Mouse (Mus musculus): ENCODE data around the gene Nfya. TPM values are rescaled to one million over a fixed set of nuclear protein-coding genes. Genes with fewer than 3 reads are reported as not detected.

Gene Nfya
- total RNA-seq, 1 experiment from 2014 or later: 92.6 TPM

DNA sequence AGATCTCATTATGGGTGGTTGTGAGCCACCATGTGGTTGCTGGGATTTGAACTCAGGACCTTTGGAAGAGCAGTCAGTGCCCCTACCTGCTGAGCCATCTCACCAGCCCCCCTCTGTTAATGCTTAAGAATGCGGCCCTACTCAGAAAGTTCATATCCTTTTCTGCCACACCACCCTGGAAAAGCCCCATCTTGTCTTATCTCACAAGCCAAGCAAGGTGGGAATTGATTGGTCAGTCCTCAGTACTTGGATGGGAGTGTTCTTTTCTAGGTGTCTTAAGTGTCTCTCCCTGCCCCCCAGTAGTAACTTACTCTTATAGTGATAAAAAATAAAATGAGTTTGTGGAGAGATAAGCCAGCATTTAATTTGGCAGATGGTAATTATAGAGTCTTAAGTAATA is 5.0 kb downstream of the Nfya start:
- ATAC-seq (replicated peaks; ENCODE audit: low read depth, poor library complexity, severe bottlenecking): no peak

DNA sequence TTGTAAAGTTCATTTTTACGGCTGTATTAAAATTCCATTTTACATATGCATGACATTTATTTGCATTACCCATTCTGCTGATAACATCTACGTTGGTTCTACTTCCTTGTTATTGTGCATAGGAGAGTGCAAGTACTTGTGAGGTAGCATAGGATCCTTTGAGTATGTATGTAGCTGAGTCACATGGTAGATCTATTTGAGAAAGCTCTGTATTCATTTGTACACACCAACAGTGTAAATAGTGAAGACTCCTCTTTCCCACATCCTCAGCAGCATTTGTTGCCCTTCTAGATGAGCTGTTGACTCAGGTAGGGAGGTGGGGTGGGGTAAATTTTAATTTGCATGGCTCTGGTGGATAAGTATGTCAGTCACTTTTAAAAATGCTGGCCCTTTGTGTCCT is 5.9 kb downstream of the Nfya start:
- ATAC-seq (replicated peaks; ENCODE audit: low read depth, poor library complexity, severe bottlenecking): no peak

DNA sequence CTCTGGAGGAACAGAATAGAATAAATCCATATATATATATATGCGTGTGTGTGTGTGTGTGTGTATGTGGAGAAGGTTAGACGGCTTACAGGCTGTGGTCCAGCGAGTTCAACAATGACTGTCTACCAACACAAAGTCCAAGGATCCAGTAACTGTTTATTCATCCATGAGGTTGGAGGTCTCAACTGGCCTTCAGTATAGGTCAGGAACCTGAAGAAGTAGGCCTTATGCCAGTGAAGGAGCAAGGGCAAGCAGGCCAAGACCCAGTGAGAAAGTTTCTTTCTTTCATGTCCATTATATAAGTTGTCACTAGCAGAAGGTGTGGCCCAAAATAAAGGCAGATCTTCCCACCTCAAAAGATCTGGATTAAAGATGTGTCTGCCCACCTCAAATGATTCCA is 7.0 kb downstream of the Nfya start:
- ATAC-seq (replicated peaks; ENCODE audit: low read depth, poor library complexity, severe bottlenecking): no peak

DNA sequence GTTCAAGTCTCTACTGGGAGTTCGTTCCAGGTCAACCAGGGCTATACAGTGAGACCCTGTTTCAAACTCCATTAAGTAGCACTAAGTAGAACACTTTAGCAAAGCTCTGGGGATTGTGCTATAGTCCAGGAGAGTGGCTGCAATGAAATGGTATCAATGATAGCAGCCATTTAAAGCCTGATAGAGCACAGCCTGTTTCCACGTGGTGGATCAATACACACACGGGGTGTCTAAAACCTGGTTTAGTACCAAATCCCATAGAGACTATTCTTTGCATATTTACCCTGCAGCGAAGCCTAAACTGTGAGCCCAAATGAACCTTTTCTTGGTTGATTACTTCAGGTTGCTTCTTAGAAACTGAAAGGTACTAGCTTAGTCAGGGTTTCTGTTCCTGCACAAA is 8.0 kb downstream of the Nfya start:
- ATAC-seq (replicated peaks; ENCODE audit: low read depth, poor library complexity, severe bottlenecking): no peak

DNA sequence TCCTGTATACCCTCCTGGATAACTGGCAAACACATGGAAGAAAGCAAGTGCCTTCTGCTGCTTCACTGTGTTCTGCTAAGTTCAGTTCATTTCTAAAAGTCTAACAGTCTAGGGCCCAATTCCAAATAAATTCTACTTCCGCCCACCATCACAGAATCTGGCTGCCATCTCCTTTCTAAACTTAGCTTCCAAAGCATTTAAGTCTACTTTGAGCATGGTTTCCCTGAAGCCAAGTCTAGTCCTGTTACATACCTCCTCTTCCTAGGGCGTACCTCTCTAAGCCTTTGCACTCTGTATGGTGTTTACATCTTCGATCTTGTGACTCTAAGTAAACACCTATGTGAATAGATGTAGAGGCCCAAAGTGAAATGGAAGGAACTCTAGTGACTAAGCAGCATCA is 17.1 kb downstream of the Nfya start:
- ATAC-seq (replicated peaks; ENCODE audit: low read depth, poor library complexity, severe bottlenecking): no peak

DNA sequence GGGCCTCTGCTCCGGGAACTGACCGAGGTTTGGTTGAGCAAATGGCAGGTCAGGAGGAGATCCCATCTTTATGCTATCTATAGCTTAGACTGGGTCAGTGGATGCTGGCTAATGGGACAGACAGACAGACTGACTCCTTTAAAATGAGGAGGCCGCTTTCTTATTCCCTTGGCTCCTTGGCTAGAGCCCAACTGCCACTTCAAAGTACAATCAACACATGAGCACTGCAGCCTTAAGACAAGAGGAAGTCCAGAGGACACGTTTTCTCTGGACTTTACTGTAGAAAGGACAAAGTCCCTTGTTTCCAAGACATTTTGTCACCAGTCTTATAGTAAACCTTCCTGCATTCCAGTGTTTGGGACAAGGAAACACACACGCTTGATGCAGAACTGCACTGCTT is 18.3 kb downstream of the Nfya start:
- no peak for ATAC-seq (replicated peaks; ENCODE audit: low read depth, poor library complexity, severe bottlenecking)

DNA sequence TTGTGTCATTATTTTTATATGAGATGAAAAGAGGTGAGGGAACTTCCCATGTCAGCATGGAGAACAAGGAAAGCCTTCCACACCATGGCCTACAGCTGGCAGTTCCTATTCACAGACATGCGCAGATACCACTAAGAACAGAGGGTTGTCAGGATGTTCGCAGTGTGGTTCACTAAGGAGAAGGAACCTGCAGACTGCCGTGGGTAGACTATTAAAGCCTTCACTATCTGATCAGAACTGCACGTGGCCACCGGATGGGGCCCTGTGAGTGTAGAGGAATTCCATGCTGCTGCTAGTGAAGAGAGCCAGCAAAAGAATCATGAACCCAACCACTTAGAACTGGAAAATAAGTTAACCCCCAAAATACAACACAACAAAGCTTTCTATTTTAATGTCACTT is 20.3 kb downstream of the Nfya start:
- no peak for ATAC-seq (replicated peaks; ENCODE audit: low read depth, poor library complexity, severe bottlenecking)

DNA sequence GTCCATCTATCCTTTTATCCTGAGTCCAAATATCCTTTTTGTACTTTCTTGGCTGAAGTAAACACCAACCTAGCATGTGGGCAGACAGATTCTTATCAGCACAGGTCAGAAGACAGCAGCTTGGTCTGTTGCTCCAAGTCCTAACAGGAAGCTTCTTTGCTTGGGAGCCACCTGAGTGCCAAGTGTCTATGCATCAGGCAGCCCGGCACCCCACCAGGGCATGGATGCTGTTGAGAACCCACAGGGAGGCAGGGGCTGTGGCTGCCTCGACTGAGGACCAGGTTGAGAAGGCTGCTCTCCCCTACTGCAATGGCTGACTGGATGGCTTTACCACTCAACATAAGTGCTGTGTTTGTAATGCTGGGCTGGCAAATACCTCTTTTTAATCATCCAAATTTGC is 21.0 kb downstream of the Nfya start:
- no peak for ATAC-seq (replicated peaks; ENCODE audit: low read depth, poor library complexity, severe bottlenecking)

DNA sequence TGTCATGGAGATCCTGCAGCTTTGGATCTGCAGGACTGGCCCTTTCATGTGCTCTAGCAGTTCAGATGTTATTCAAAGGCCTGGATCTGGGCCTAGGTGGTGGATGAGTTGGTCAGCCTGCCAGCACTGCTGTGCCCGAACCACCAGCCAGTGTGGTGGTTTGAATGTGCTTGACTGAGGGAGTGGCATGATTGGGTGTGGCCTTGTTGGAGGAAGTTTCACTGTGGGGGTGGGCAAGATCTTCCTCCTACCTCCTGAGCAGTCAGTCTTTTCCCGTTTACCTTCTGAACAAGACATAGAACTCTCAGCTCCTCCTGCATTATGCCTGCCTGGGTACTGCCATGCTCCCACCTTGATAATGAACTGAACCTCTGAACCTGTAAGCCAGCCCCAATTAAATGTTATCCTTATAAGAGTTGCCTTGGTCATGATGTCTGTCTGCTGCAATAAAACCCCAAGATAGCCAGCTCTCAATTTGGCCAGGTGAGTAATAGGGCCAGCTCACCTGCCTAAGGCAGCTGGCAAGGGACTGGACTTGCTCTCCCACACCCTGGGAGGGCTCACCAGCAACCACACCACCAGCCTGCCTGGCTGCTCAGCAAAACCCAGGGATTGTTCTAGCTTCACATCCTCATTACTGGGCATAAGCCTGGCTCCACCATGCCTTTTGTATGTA is 23.8 kb downstream of the Nfya start:
- peak; percentile 63; the same call in 1 of the 2 replicates for ATAC-seq (replicated peaks; ENCODE audit: low read depth, poor library complexity, severe bottlenecking)

DNA sequence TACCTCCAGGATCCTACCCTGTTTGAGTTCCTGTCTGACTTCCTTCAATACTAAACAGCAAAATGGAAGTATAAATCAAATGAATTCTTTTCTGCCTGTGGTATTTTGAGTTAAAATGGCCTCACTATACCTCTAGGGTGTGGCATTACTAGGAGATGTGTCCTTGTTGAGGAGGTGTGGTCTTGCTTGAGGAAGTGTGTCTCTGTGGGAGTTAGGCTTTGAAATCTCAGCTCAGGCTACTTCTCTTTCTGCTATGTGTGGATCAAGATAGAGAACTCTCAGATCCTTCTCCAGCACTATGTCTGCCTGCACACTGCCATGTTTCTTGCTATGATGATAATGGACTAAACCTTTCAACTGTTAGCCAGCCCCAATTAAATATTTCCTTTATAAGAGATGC is 30.7 kb downstream of the Nfya start:
- ATAC-seq (replicated peaks; ENCODE audit: low read depth, poor library complexity, severe bottlenecking): 0 out of 2 replicates have a peak, but pooled peaks have one; percentile 54

DNA sequence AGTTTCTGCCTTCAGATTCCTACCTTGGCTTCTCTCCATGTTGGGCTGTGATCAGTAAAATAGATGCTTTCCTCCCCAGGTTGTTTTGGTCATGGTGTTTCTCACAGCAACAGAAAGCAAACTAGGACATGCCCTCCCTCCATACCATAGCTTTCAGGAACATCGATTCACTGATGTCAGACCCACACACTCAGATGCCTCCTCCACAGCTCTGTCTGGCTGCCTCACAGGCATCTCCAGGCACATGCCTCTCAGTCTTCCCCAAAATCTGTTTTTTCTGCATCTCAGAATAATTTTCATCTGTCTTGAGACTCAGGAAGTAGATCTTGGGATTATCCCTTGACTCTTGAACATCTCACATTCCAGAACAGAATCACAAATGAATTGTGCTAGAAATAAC is 33.6 kb downstream of the Nfya start:
- no peak for ATAC-seq (replicated peaks; ENCODE audit: low read depth, poor library complexity, severe bottlenecking)

DNA sequence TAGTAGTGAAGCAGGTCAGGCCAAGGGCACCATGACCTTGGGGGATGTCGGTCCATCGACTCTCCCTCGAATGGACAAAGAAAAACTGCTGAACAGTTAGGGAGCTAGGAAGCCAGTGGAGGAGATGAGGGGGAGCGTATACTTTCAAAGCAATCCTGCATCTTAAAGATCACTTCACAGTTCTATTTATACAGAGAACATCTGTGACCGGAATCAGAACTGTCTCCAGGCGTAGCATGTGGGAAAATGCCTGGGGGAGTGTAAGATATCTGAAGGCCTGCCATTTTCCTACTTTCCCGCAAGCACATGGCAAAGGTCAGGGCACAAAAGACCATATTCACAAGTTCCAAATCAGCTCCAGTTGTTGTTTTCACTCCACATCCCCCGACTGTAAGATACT is 36.7 kb downstream of the Nfya start:
- ATAC-seq (replicated peaks; ENCODE audit: low read depth, poor library complexity, severe bottlenecking): no peak

DNA sequence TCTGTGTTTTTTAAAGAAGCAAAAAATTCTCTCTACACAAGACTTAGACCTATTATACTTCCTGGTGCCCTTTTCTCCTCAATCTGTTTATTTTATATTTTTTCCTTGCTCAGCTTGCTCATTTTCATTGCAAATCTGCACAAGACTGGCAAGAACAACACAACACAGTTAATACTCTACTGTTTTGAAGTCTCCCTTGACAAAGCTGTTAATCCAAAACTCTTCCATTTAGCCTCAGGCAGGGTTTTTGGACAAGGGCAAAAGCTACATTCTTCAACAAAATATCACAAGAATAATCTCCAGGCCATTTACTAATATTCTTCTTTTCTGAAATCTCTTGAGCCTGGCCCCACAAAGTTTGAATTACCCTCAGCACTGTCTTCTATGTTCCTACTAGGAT is 38.1 kb downstream of the Nfya start:
- ATAC-seq (replicated peaks; ENCODE audit: low read depth, poor library complexity, severe bottlenecking): no peak

DNA sequence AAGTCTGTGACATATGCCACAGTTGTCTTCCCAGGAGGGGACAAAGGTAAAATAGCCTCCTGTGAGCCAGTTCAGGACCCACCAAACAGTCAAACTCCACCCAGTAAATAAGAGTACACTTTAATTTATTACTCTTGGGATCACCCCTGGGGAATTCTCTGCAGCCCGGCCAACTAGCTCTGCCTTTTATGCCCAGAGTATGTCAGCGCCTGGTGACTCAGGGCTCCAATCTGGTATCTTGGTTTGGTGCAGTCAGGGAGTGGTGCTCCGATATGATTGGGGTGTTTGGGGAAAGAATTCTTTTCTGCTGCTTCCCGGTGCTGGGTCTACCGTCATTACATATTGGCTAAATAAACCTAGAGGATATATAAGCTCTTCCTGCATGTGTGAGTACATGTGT is 42.9 kb downstream of the Nfya start:
- ATAC-seq (replicated peaks; ENCODE audit: low read depth, poor library complexity, severe bottlenecking): no peak

DNA sequence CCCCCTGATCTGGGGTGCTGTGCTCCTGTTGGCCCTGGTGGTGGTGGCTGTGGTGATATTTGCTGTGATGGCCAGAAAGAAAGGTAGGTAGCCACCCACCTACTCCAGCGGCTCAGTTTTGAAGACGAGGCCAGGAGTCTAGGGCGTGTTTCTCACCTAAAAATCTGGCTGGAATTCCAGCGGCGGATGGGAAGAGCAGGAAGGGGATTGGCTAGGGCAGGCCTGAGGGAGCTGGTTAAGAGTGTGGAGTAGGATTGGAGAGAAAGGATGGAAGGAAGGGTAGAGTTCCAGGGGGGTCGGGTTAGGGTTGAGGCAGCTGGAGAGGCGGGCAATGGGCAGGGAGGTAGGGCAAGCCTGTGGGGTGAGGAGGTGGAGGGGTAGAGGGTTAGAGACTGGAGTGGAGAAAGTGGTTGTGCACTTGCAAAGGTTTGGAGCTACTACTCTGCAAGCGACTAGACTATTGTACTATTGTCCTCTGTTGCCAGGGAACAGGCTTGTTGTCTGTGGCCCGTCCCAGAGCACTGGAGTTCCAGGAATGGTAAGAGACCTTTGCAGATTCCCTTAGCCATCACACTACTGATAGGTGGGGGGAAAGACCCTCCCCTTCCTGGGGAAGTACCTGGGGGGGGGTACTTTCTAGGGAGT is 44.1 kb downstream of the Nfya start:
- ATAC-seq (replicated peaks; ENCODE audit: low read depth, poor library complexity, severe bottlenecking): no peak

DNA sequence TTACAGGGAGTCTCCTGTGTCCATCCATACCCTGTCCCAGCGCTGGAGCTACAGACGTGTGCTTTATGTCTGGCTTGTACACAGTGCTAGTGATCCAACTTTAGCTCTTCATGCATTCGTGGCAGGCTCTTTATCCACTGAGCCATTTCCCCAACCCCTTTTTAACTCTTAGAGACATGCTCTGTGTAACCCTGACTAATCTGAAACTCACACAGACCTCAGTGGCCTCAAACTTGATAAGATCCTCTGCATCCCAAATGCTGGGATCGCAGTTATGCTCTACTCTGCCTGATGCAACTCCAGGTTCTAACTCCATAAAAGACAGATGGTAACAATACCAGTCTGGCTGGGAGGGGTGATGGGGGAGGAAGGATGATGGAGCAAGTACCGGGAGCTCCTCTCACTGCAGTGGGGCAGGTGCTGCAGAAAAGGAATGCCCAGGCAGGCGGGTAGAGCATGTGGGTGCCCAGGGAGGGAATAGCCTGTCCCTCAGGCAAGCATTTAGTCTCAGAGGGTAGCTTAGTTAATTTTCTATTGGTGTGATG is 46.2 kb downstream of the Nfya start:
- no peak for ATAC-seq (replicated peaks; ENCODE audit: low read depth, poor library complexity, severe bottlenecking)

DNA sequence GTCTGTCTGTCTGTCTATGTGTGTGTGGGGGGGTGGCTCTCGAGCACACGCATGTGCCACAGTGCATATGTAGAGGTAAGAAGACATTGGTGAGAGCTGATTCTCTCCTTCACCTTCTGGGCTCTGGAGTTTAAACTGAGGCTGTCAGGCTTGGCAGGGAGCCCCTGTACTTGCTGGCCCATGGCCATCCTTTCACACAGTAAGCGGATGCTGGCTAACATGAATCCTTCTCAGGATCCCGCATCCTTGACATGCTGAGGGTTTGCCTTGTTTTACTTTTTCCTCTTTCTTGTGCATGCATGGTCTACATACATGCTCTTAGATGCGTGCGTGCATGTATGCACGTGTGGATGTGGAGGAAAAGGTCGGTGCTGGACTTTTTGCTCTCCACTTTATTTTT is 46.7 kb downstream of the Nfya start:
- no peak for ATAC-seq (replicated peaks; ENCODE audit: low read depth, poor library complexity, severe bottlenecking)

DNA sequence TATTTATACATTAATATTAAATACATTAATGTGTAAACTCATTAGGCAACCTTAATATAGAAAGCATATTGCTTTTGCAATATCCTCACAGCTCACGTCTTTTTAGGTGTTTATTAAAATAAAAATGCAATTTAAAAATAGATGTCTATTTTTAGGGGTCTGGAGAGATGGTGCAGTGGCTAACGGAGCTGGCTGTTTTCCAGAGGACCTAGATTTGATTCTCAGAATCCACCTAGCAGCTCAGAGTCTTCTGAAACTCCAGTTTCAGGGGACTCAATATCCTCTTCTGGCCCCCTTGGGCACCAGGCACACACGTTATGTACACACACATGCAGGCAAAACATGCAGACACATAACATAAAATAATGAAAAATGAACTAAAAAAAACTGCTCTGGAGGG is 47.4 kb downstream of the Nfya start:
- ATAC-seq (replicated peaks; ENCODE audit: low read depth, poor library complexity, severe bottlenecking): no peak

DNA sequence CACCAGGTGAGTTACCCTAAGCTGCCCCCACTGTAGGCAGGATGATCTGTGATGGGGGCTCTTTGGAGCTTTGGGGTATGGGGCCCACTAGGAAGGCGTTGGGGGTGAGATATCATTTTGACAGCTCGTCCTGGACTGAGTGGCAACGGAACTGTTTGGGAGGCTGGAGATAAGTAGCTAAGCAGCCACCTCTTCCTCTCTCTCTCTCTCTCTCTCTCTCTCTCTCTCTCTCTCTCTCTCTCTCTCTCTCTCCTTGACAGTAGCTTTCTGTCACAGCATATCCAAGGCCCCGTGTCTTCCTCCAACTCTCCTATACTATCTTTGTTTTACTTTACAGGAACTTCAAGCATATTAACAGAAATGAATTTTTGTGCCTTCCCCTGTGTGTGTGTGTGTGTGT is 49.2 kb downstream of the Nfya start:
- ATAC-seq (replicated peaks; ENCODE audit: low read depth, poor library complexity, severe bottlenecking): peak; percentile 46

DNA sequence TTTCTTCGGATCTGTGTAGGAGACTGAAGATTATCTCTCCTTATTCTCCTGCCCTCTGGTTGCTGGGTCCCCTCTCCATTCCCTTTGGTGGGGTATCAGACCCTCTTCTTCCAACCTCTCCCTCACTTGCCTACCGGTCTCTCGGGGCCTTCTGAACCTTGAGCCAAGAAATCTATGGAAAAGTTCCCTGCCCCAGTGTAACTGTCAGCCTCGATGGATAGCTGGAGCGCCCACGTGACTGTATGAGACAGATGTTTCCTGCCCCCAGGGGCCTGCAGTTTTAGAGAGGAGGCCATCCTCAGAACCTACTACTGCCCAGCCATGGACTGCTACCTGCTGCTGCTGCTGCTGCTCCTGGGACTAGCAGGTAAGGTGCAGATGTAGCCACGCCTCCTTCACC is 50.1 kb downstream of the Nfya start, which contains the start of gene Treml1:
TSS of gene Treml1 (plus strand) at position 301 of the 400 bp plus-strand sequence.
- no peak for ATAC-seq (replicated peaks; ENCODE audit: low read depth, poor library complexity, severe bottlenecking)

DNA sequence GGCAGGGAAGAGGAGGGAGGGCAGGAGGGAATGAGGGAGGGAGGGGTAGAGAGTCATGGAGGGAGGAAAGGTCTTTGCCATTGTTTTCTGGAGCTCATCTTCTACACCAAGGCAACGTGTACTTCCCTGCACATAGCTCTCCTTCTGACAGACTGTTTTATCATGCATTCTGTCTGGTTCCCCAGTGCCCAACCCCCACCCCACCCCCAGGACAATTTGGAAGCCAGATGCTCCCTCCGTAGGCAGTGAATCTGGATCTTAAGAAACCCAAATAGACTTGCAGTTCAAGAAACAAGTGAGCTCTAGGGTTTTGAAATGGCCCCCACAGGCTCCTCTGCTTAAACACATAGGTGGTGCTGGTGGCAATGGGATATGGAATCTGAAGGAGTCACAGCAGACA is 51.8 kb downstream of the Nfya start:
- ATAC-seq (replicated peaks; ENCODE audit: low read depth, poor library complexity, severe bottlenecking): no peak

DNA sequence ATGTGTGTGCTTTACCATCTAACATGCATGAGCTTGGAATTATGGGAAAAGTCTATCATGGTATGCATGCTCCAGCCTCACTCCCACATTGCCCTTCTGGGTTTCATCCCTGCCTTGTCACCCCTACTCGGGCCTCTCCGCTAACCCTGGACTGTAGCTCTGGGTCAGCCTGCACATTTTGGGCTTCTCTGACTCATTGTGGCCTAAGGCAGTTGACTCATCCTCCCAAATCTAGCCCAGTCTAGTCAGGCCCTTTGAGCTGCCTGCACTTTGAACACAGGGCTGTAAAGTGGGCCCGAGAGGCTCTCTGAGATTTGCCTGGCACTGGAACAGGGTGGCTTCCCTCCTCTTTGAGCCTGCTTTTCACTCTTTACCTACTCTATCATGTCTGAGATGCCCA is 53.9 kb downstream of the Nfya start:
- no peak for ATAC-seq (replicated peaks; ENCODE audit: low read depth, poor library complexity, severe bottlenecking)

All from common myeloid progenitor, adult 5-6 weeks (primary cell).